Mouse (Mus musculus) ES-E14 (cell line): ENCODE data around the gene Il3. TPM values are rescaled to one million over a fixed set of nuclear protein-coding genes. Genes with fewer than 3 reads are reported as not detected.

Source experiments
- DNase-seq: peaks from one replicate; pipeline ENCODE4 v3.0.0-alpha.2; 2013; ENCODE audit warnings: low read depth, low spot score
- H3K27ac ChIP-seq: 2 replicates; pipeline ENCODE4 v1.5.1; 2012; ENCODE audit warnings: low read depth, mild to moderate bottlenecking, low read length, moderate library complexity, mixed read lengths; ENCODE audit not compliant: poor library complexity, insufficient read depth, severe bottlenecking
- H3K36me3 ChIP-seq: 2 replicates; pipeline ENCODE4 v1.6.1; 2012; ENCODE audit warnings: mild to moderate bottlenecking, low read length, moderate library complexity, mixed read lengths; ENCODE audit not compliant: control insufficient read depth, poor library complexity, insufficient read depth, severe bottlenecking
- H3K4me1 ChIP-seq, 2 experiments: fragments of 150-350 bp in 1 of 2; sonication (generic) in 1 of 2; 2 replicates each; pipeline ENCODE4 v1.6.1; 2012; ENCODE audit warnings: low read length in 2 of 2, mild to moderate bottlenecking in 1 of 2, mixed read lengths in 1 of 2; ENCODE audit not compliant: control insufficient read depth in 2 of 2, insufficient read depth in 2 of 2, poor library complexity in 1 of 2
- H3K4me3 ChIP-seq, 2 experiments: fragments of 150-350 bp in 1 of 2; sonication (generic) in 1 of 2; 2 replicates each; pipeline ENCODE4 v1.5.1; 2012; ENCODE audit warnings: low read length in 2 of 2, low read depth in 1 of 2, mild to moderate bottlenecking in 1 of 2, mixed read lengths in 1 of 2; ENCODE audit not compliant: insufficient read depth in 1 of 2, poor library complexity in 1 of 2, severe bottlenecking in 1 of 2
- H3K9ac ChIP-seq: 2 replicates; pipeline ENCODE4 v1.6.1; 2012; ENCODE audit warnings: low read depth, mild to moderate bottlenecking, low read length, mixed read lengths; ENCODE audit not compliant: poor library complexity, insufficient read depth, severe bottlenecking
- H3K9me3 ChIP-seq: fragments of 150-350 bp; sonication (generic); 2 replicates; pipeline ENCODE4 v1.6.1; 2012; ENCODE audit warnings: low read depth, mild to moderate bottlenecking, low read length; ENCODE audit not compliant: control insufficient read depth, insufficient read depth
- CHD2 ChIP-seq: IDR thresholded peaks from 2 replicates; pipeline ENCODE4 v1.6.1; 2014; ENCODE audit warnings: mild to moderate bottlenecking, low read depth, low read length, inconsistent platforms
- HCFC1 ChIP-seq: IDR thresholded peaks from 2 replicates; pipeline ENCODE4 v1.6.1; 2012; ENCODE audit warnings: low read length, inconsistent platforms, borderline replicate concordance; ENCODE audit not compliant: insufficient read depth
- MAFK ChIP-seq: IDR thresholded peaks from 2 replicates; pipeline ENCODE4 v1.6.1; 2014; ENCODE audit warnings: mild to moderate bottlenecking, low read depth, low read length, inconsistent platforms; ENCODE audit not compliant: insufficient read depth
- ZC3H11A ChIP-seq: IDR thresholded peaks from 2 replicates; pipeline ENCODE4 v1.6.1; 2012; ENCODE audit warnings: low read depth, mild to moderate bottlenecking, inconsistent platforms, low read length, borderline replicate concordance
- ZNF384 ChIP-seq: IDR thresholded peaks from 2 replicates; pipeline ENCODE4 v1.6.1; 2012; ENCODE audit warnings: low read depth, low read length, inconsistent platforms
- in situ Hi-C, 2 experiments: fragments of 600-800 bp; cut with MboI; formaldehyde crosslinking; loops; one replicate each; pipeline ENCODE4 v1.15.1; 2025; ENCODE audit warnings: low sequenced_read_pairs in 2 of 2, inconsistent platforms in 1 of 2; ENCODE audit not compliant: unreplicated experiment in 2 of 2
- total RNA-seq: library from RNA; depleted of rRNA; stranded (reverse); fragments of 300-350 nt; gene quantifications from 2 replicates; pipeline ENCODE4 v1.2.3, GENCODE M21; 2012

Gene Il3
- total RNA-seq, 1 experiment, result not detected

DNA sequence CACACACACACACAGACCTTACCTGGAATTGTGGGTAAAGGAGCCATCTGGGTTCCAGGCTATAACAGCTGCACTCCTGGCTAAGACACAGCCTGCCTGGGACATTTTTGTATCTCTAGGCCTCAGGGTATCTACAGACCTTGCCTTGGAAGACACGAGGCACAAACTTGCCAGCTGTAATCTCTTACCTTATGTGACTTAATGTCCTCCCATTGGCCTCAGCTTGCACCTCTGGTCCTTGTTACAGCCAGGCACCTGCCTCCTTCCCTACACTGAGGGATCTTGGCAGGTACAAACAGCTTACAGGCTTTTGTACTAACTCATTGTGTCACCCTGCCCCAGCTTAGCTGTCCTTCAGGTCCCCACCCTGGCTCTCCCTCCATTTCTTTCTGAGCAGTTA lies 45.5 kb upstream of the Il3 start:
- in situ Hi-C loops, result no loop called here
- DNase-seq, result no peak
- peaks cover 9 to 15% of the 10 kb centered on the region in 2 experiments; a peak in 3 of 4 replicates for H3K4me1 ChIP-seq
- H3K4me3 ChIP-seq, result no peak overlapping the region
- no peaks in the 10 kb centered on the region for H3K36me3 ChIP-seq
- no peak overlapping the region for H3K9ac ChIP-seq
- no peak overlapping the region for H3K27ac ChIP-seq
- TF ChIP-seq CHD2, result no peak
- no peak for TF ChIP-seq ZNF384
- no peak for TF ChIP-seq ZC3H11A
- no peak for TF ChIP-seq HCFC1
- TF ChIP-seq MAFK, result no peak
- H3K9me3 ChIP-seq, result no peaks in the 10 kb centered on the region

DNA sequence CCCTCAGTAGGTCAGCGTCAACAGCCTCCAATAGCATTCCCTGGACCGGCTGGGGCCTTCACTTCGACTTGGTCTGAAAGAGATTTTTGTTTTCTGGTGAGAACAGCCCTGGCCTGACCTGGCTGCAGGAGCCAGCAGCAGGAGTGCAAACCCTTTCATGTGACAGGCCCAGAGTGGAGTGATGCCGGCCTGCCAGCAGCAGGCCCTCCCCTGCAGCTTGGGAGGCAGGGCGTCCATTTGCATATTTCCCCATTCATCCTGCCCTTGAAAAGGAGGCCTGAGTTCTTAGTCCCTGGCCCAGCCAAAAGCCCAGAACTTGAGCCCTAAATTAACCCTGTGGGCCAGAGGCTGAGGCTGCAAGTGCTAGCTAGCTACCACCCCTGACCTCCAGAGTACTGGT lies 44.9 kb upstream of the Il3 start:
- H3K36me3 ChIP-seq, result no peaks in the 10 kb centered on the region
- no peak for TF ChIP-seq CHD2
- no peak for TF ChIP-seq ZNF384
- TF ChIP-seq HCFC1, result no peak
- no peak for TF ChIP-seq ZC3H11A
- no peak for TF ChIP-seq MAFK
- in situ Hi-C loops, result no loop called here
- H3K4me1 ChIP-seq, result peaks cover 9 to 15% of the 10 kb centered on the region in 2 experiments; a peak in 3 of 4 replicates
- H3K4me3 ChIP-seq, result no peak overlapping the region
- no peak overlapping the region for H3K27ac ChIP-seq
- H3K9ac ChIP-seq, result no peak overlapping the region
- no peak for DNase-seq
- H3K9me3 ChIP-seq, result no peaks in the 10 kb centered on the region

DNA sequence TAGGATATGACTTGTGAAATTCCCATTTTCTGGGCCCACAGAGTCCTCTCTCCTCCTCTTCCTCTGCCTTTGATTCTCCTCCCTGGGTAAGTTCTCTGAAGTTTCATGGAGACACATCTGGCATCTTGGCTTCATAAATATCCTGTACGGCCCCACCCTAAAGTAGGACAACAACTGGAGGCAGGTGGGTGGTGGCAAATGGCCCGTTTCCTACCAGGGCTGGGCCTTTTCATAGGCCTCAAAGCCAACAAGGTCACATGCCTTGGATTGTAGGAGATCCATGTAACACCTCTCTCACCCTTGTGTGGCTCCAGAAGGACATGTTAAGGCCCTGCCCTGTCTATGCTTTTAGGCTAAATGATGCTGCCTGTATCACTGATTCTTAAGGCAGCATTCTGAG lies 43.5 kb upstream of the Il3 start:
- in situ Hi-C loops, result no loop called here
- H3K36me3 ChIP-seq, result no peaks in the 10 kb centered on the region
- DNase-seq, result no peak
- H3K4me3 ChIP-seq, result no peak overlapping the region
- TF ChIP-seq HCFC1 (no peak), MAFK (no peak), ZNF384 (no peak), ZC3H11A (no peak), CHD2 (no peak)
- H3K9me3 ChIP-seq, result no peaks in the 10 kb centered on the region
- H3K27ac ChIP-seq, result no peak overlapping the region
- peaks cover 9 to 15% of the 10 kb centered on the region in 2 experiments; a peak in 3 of 4 replicates for H3K4me1 ChIP-seq
- H3K9ac ChIP-seq, result no peak overlapping the region; the same call in 1 of the 2 replicates

DNA sequence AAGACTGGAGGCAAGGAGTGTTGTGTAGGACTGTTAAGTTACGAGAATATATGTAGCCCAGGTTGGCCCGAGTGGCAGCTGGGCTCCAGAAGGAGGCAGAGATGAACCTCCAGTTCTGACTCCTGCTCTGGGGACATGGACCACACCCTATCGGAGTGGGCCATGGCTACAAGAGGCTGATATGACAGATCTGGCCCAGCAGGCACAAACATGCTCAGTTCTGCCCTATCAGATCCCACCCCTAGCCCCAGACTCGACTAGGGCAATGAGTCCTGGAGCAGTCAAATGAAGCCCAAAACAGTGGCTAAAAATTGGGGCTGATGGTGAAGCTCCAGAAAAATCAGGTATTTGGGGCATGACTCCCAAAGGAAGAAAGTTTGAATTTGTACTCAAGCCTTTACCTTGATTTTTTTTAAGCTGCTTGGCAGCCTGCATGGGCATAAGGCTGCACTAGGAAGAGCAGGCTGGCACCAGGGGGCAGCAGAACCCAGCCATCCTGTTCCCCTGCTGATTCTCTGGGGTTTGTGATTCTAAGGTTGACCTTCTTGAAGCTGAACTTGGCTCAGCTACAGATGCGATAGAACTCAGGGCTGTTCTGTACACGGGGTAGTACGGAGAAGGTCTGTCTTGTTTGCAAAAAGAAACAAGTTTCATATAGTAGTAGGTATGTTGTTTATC lies 40.2 kb upstream of the Il3 start:
- H3K9ac ChIP-seq, result no peak overlapping the region

DNA sequence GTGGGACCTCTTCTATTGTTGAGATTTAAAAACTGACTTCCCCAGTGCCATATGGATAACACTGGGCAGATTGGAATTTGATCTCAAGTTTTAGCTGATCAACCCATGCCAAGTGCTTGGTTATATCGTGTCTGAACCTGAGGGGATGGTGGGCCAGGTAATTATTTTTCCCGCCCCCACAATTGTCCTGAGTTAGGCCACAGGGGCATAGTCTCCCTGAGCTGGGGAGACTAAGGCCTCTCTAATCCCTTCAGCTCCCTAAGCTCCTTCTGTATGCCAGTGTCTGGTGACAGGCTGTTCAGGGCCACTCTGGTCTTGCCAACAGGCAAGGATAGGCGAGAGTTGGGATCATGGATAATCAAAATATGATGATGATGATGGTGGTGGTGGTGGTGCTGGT lies 38.3 kb upstream of the Il3 start:
- in situ Hi-C loops, result no loop called here
- no peak overlapping the region for H3K4me3 ChIP-seq
- H3K9ac ChIP-seq, result no peak overlapping the region
- H3K4me1 ChIP-seq, result peaks cover 0 to 8% of the 10 kb centered on the region in 2 experiments; a peak in 1 of 4 replicates
- no peaks in the 10 kb centered on the region for H3K36me3 ChIP-seq
- no peaks in the 10 kb centered on the region for H3K9me3 ChIP-seq
- DNase-seq, result no peak
- no peak for TF ChIP-seq CHD2
- no peak for TF ChIP-seq MAFK
- no peak for TF ChIP-seq ZNF384
- no peak for TF ChIP-seq ZC3H11A
- TF ChIP-seq HCFC1, result no peak
- no peak overlapping the region for H3K27ac ChIP-seq

More for the DNA sequence above, 40.2 kb upstream of the Il3 start:
- no peaks in the 10 kb centered on the region for H3K36me3 ChIP-seq
- H3K4me3 ChIP-seq, result no peak overlapping the region
- H3K4me1 ChIP-seq, result peaks cover 9 to 16% of the 10 kb centered on the region in 2 experiments; a peak in 3 of 4 replicates
- no peak for DNase-seq
- in situ Hi-C loops, result no loop called here
- TF ChIP-seq CHD2, result no peak
- no peak for TF ChIP-seq HCFC1
- TF ChIP-seq ZC3H11A, result no peak
- TF ChIP-seq MAFK, result no peak
- no peaks in the 10 kb centered on the region for H3K9me3 ChIP-seq
- H3K27ac ChIP-seq, result no peak overlapping the region
